In genomic region chr14:51989461-51989970, GRCm38 (mm10) we compare ENCODE assay signal across 15 mouse cellular contexts. TPM values are rescaled to one million over a fixed set of nuclear protein-coding genes. Genes with fewer than 3 reads are reported as not detected.
DNase-seq lines count a peak whose midpoint lies in the region; ATAC-seq and TF ChIP-seq lines count a peak whose summit lies in the region.
"Had no signal": no experiment of that assay in that cellular context is flagged by ENCODE, and none has a peak within 500 bp of the region (broad histone marks: within the 10 kb centered on the region; RNA-seq: fewer than 3 reads in every experiment).

No protein-coding gene starts in this region.

- no peak overlapping the region for H3K27ac ChIP-seq in intestine, embryonic 14.5 days (ENCODE audit: low read depth)
- H3K27ac ChIP-seq in intestine, postnatal 0 days (ENCODE audit: low read depth, low read length), result no peak overlapping the region
- H3K27ac ChIP-seq in liver, embryonic 12.5 days, result no peak overlapping the region
- H3K27ac ChIP-seq: forebrain, embryonic 10.5 days; heart, embryonic 15.5 days; kidney, postnatal 0 days; stomach, embryonic 15.5 days had no signal

- no peak overlapping the region for H3K4me2 ChIP-seq in intestine, embryonic 14.5 days (ENCODE audit: low read length)
- H3K4me2 ChIP-seq in intestine, postnatal 0 days (replicated peaks; ENCODE audit: low read depth), result no peak overlapping the region
- peak overlapping the region; percentile 31 for H3K4me2 ChIP-seq in liver, embryonic 12.5 days
- H3K4me2 ChIP-seq: heart, embryonic 15.5 days; limb, embryonic 13.5 days; stomach, embryonic 15.5 days had no signal

- WGBS in intestine, embryonic 14.5 days, result 63% methylated on average over 12 of the region's 12 CpGs
- WGBS in intestine, postnatal 0 days, result 79% methylated on average over 12 of the region's 12 CpGs
- 42% methylated on average over 12 of the region's 12 CpGs for WGBS in liver, embryonic 12.5 days (ENCODE audit: insufficient replicate concordance)

- H3K9me3 ChIP-seq in intestine, embryonic 14.5 days (ENCODE audit: control insufficient read depth, low read length), result no peaks in the 10 kb centered on the region
- no peaks in the 10 kb centered on the region for H3K9me3 ChIP-seq in intestine, postnatal 0 days (ENCODE audit: control insufficient read depth)
- no peaks in the 10 kb centered on the region for H3K9me3 ChIP-seq in liver, embryonic 12.5 days (replicated peaks)
- H3K9me3 ChIP-seq: forebrain, embryonic 10.5 days; heart, embryonic 15.5 days; limb, embryonic 13.5 days; stomach, embryonic 15.5 days had no signal

- no peak overlapping the region for H3K9ac ChIP-seq in intestine, embryonic 14.5 days (ENCODE audit: low read length)
- no peak overlapping the region for H3K9ac ChIP-seq in intestine, postnatal 0 days (ENCODE audit: low read depth, low read length)
- no peak overlapping the region for H3K9ac ChIP-seq in liver, embryonic 12.5 days
- H3K9ac ChIP-seq: heart, embryonic 15.5 days; stomach, embryonic 15.5 days had no signal

- H3K27me3 ChIP-seq in intestine, embryonic 14.5 days (replicated peaks; ENCODE audit: control insufficient read depth, insufficient read depth, low read length), result no peaks in the 10 kb centered on the region
- H3K27me3 ChIP-seq in intestine, postnatal 0 days (replicated peaks; ENCODE audit: control insufficient read depth, insufficient read depth, low read length), result no peaks in the 10 kb centered on the region
- peaks cover 8% of the 10 kb centered on the region; the same call in 1 of the 2 replicates for H3K27me3 ChIP-seq in liver, embryonic 12.5 days (replicated peaks)
- H3K27me3 ChIP-seq: heart, embryonic 15.5 days; limb, embryonic 13.5 days; stomach, embryonic 15.5 days had no signal

- TF ChIP-seq CTCF in intestine, postnatal 0 days (IDR thresholded peaks at IDR 0.05; ENCODE audit: low read depth), result no peak

- H3K4me3 ChIP-seq in intestine, embryonic 14.5 days (ENCODE audit: low read depth, low read length), result no peak overlapping the region
- no peak overlapping the region for H3K4me3 ChIP-seq in intestine, postnatal 0 days (ENCODE audit: low read depth, low read length)
- H3K4me3 ChIP-seq in liver, embryonic 12.5 days, result no peak overlapping the region
- H3K4me3 ChIP-seq: forebrain, embryonic 10.5 days; heart, embryonic 15.5 days; limb, embryonic 13.5 days; stomach, embryonic 15.5 days had no signal

- DNase-seq in intestine, embryonic 14.5 days (ENCODE audit: low spot score), result peak; percentile 48
- DNase-seq in 3T3-L1 (ENCODE audit: low read depth, low spot score), result peak; percentile 0
- peak; percentile 2 for DNase-seq in R1 (ENCODE audit: low read depth, low spot score)
- no peak for DNase-seq in cerebellum, postnatal 25 days
- no peak for DNase-seq in adrenal gland, postnatal 14 days
- no peak for DNase-seq in frontal cortex, postnatal 25 days (ENCODE audit: low spot score in 2 of 2)
- DNase-seq: adrenal gland, postnatal 10 days had no signal

- H3K36me3 ChIP-seq in intestine, embryonic 14.5 days (ENCODE audit: control insufficient read depth, insufficient read depth, low read length), result peaks cover 74% of the 10 kb centered on the region
- H3K36me3 ChIP-seq in intestine, postnatal 0 days (ENCODE audit: control insufficient read depth, insufficient read depth), result peaks cover 25% of the 10 kb centered on the region; the same call in 1 of the 2 replicates
- H3K36me3 ChIP-seq in liver, embryonic 12.5 days, result peaks cover 66% of the 10 kb centered on the region

- H3K4me1 ChIP-seq in intestine, embryonic 14.5 days (replicated peaks; ENCODE audit: control insufficient read depth, insufficient read depth, low read length), result peaks cover 9% of the 10 kb centered on the region; the same call in 1 of the 2 replicates
- H3K4me1 ChIP-seq in intestine, postnatal 0 days (replicated peaks; ENCODE audit: control insufficient read depth, insufficient read depth, low read length), result no peaks in the 10 kb centered on the region
- H3K4me1 ChIP-seq in liver, embryonic 12.5 days, result peaks cover 59% of the 10 kb centered on the region

- ATAC-seq in intestine, embryonic 14.5 days (replicated peaks; ENCODE audit: low FRiP score, low TSS enrichment, low read depth), result no peak
- ATAC-seq in intestine, postnatal 0 days, result no peak
- ATAC-seq in liver, embryonic 12.5 days, result no peak

RNA-seq across cellular contexts. Expression of gene Arhgef40, which starts 5.0 kb away (rescaled TPM):
- 80.8 and 86.3 TPM in 2 replicates for polyA plus RNA-seq in intestine, embryonic 14.5 days (2014; fragmentation: Nextera tagmentation; extraction: Ambion mirVana)
- polyA plus RNA-seq in intestine, postnatal 0 days (2015; fragmentation: Nextera tagmentation; extraction: Ambion mirVana), result 18.2 and 19.7 TPM in 2 replicates
- 34.8 and 40.1 TPM in 2 replicates for polyA plus RNA-seq in liver, embryonic 12.5 days (2016; fragmentation: Nextera tagmentation; extraction: Ambion mirVana)
- 49.5 and 61.3 TPM in 2 replicates for total RNA-seq in adrenal gland, postnatal 14 days (2021)

RNA-seq across cellular contexts. Expression of gene Tmem253, which starts 25.9 kb away (rescaled TPM):
- polyA plus RNA-seq in intestine, embryonic 14.5 days (2014; fragmentation: Nextera tagmentation; extraction: Ambion mirVana), result 6.8 and 8.5 TPM in 2 replicates
- 221 and 224 TPM in 2 replicates for polyA plus RNA-seq in intestine, postnatal 0 days (2015; fragmentation: Nextera tagmentation; extraction: Ambion mirVana)
- polyA plus RNA-seq in liver, embryonic 12.5 days (2016; fragmentation: Nextera tagmentation; extraction: Ambion mirVana), result 0.32 and 0.39 TPM in 2 replicates
- total RNA-seq in adrenal gland, postnatal 14 days (2021), result 3.7 and 4.4 TPM in 2 replicates

RNA-seq across cellular contexts. Expression of gene Zfp219, which starts 31.0 kb away (rescaled TPM):
- polyA plus RNA-seq in intestine, embryonic 14.5 days (2014; fragmentation: Nextera tagmentation; extraction: Ambion mirVana), result 31.9 and 34.0 TPM in 2 replicates
- 11.9 and 12.5 TPM in 2 replicates for polyA plus RNA-seq in intestine, postnatal 0 days (2015; fragmentation: Nextera tagmentation; extraction: Ambion mirVana)
- 15.3 and 15.8 TPM in 2 replicates for polyA plus RNA-seq in liver, embryonic 12.5 days (2016; fragmentation: Nextera tagmentation; extraction: Ambion mirVana)
- 56.5 and 63.7 TPM in 2 replicates for total RNA-seq in adrenal gland, postnatal 14 days (2021)

RNA-seq across cellular contexts. Expression of gene Olfr221, which starts 52.7 kb away (rescaled TPM):
- not detected in 2 replicates for polyA plus RNA-seq in intestine, embryonic 14.5 days (2014; fragmentation: Nextera tagmentation; extraction: Ambion mirVana)
- not detected in 2 replicates for polyA plus RNA-seq in intestine, postnatal 0 days (2015; fragmentation: Nextera tagmentation; extraction: Ambion mirVana)
- not detected in 2 replicates for polyA plus RNA-seq in liver, embryonic 12.5 days (2016; fragmentation: Nextera tagmentation; extraction: Ambion mirVana)
- not detected in 2 replicates for total RNA-seq in adrenal gland, postnatal 14 days (2021)
- total RNA-seq: adrenal gland, postnatal 10 days; CH12.LX had no signal
- polyA plus RNA-seq: forebrain, embryonic 10.5 days; heart, embryonic 15.5 days; kidney, postnatal 0 days; limb, embryonic 13.5 days; stomach, embryonic 15.5 days had no signal

Comparison
In these comparisons a context has a peak if more than half of its experiments do, and no peak if none do; other contexts are left out.
1. RNA of gene Tmem253, which starts 25.9 kb away (polyA plus RNA-seq): 221 to 224 TPM in intestine, postnatal 0 days; 6.8 to 8.5 TPM in intestine, embryonic 14.5 days and 0.32 to 0.39 TPM in liver, embryonic 12.5 days; every median in the first group is over 10 times any median in the second.
2. DNase-seq: peak in intestine, embryonic 14.5 days (single experiment), 3T3-L1 (single experiment) and R1 (single experiment); none in cerebellum, postnatal 25 days (0 of 2), adrenal gland, postnatal 14 days (single experiment) and frontal cortex, postnatal 25 days (0 of 2).